Mouse (Mus musculus) liver, embryonic 16.5 days (tissue): ENCODE results near the gene Gm42674. TPM values are rescaled to one million over a fixed set of nuclear protein-coding genes. Genes with fewer than 3 reads are reported as not detected.

Experiments used
- polyA plus RNA-seq: library from polyadenylated mRNA; unstranded; fragments of >200 nt; fragmentation: Nextera tagmentation; extraction: Ambion mirVana; gene quantifications from 2 replicates; pipeline ENCODE4 v1.2.1, GENCODE M21; 2015

Gene Gm42674
- polyA plus RNA-seq, 1 experiment from 2014 or later: not detected

Other genes starting within 250 kb of the Gm42674 start
- 1.1 and 1.5 TPM in 2 replicates for gene Slc27a3, start 212.0 kb upstream of the Gm42674 start, polyA plus RNA-seq
- gene Ints3, start 168.3 kb upstream of the Gm42674 start, polyA plus RNA-seq: 6.7 and 7.2 TPM in 2 replicates
- gene Npr1, start 136.0 kb upstream of the Gm42674 start, polyA plus RNA-seq: 4.1 and 4.3 TPM in 2 replicates
- 44.8 and 48.7 TPM in 2 replicates for gene Ilf2, start 125.8 kb upstream of the Gm42674 start, polyA plus RNA-seq
- 17.8 and 18.2 TPM in 2 replicates for gene Snapin, start 110.9 kb upstream of the Gm42674 start, polyA plus RNA-seq
- 38.8 and 41.2 TPM in 2 replicates for gene Chtop, start 92.4 kb upstream of the Gm42674 start, polyA plus RNA-seq
- gene S100a1, start 87.5 kb upstream of the Gm42674 start, polyA plus RNA-seq: 26.5 and 33.8 TPM in 2 replicates
- gene S100a13, start 87.5 kb upstream of the Gm42674 start, polyA plus RNA-seq: 18.9 and 19.6 TPM in 2 replicates
- 0.09 TPM in 1 of 2 replicates, not detected in the other for gene S100a14, start 75.0 kb upstream of the Gm42674 start, polyA plus RNA-seq
- gene S100a16, start 64.7 kb upstream of the Gm42674 start, polyA plus RNA-seq: 31.5 and 34.8 TPM in 2 replicates
- not detected in 2 replicates for gene S100a3, start 41.3 kb upstream of the Gm42674 start, polyA plus RNA-seq
- gene S100a2, start 11.7 kb upstream of the Gm42674 start, polyA plus RNA-seq: not detected in 2 replicates
- gene S100a4, start 1.9 kb downstream of the Gm42674 start, polyA plus RNA-seq: 2.2 and 2.5 TPM in 2 replicates
- not detected in 2 replicates for gene S100a5, start 6.6 kb downstream of the Gm42674 start, polyA plus RNA-seq
- gene S100a6, start 11.0 kb downstream of the Gm42674 start, polyA plus RNA-seq: 18.6 and 18.7 TPM in 2 replicates
- 0.06 TPM in 1 of 2 replicates, not detected in the other for gene S100a7a, start 52.1 kb downstream of the Gm42674 start, polyA plus RNA-seq
- 2,698 and 2,791 TPM in 2 replicates for gene S100a8, start 67.1 kb downstream of the Gm42674 start, polyA plus RNA-seq
- 1,737 and 1,805 TPM in 2 replicates for gene S100a9, start 93.8 kb downstream of the Gm42674 start, polyA plus RNA-seq
- gene Pglyrp4, start 125.0 kb downstream of the Gm42674 start, polyA plus RNA-seq: 0.06 TPM in 1 of 2 replicates, not detected in the other
- not detected in 2 replicates for gene Gm5849, start 176.0 kb downstream of the Gm42674 start, polyA plus RNA-seq